Mouse (Mus musculus): Measurements from ENCODE around the gene Gm21905. TPM values are rescaled to one million over a fixed set of nuclear protein-coding genes. Genes with fewer than 3 reads are reported as not detected.

The Gm21905 gene
- polyA plus RNA-seq, 1 experiment from 2014 or later: not detected

DNA sequence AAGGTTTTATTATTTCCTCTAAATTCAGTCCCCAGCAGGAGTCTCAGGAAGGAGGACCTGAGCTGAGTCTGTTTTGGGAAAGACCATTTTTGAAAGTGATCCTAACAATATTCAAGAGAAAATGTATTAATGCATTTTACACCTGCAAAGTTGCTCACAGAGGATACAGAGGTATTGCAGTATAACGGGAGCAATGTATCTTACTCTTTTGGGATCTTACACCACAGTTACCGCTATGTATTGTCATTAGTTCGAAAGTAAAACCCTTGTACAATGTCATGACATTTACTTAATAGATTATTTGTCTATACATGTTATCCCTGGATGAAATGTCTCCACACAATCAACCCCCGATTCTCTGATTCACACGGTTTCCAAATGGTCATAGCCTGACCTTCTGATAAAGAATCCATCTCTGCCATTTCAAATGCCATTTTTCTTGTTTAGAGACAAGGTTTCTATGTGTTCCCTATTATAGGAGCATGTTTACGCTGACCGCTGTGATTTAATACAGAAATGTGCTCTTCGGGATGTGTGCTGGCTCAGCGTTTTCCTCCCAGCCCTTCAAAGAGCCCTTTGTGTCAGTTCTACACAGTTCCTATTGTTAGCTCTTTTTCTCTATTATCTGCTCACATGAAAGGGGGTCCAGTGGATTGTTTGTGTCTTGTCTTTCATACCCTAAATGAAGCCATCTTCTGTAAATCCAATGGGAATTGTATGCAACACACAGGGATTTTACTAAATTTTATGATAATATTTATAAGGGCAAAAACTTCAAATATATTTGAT lies 61.6 kb downstream of the Gm21905 start:
- no peak overlapping the region for H3K27ac ChIP-seq (ENCODE audit: low read length)
- H3K27me3 ChIP-seq (ENCODE audit: control insufficient read depth, insufficient read depth, low read length): no peaks in the 10 kb centered on the region
- WGBS: 75% methylated on average over 9 of the region's 9 CpGs
- no peak overlapping the region for H3K9ac ChIP-seq (replicated peaks; ENCODE audit: low read depth, low read length)
- ATAC-seq (ENCODE audit: insufficient number of reproducible peaks, insufficient read depth, low FRiP score, low read depth): no peak
- H3K4me3 ChIP-seq (ENCODE audit: low read depth, low read length): no peak overlapping the region
- no peak overlapping the region for H3K4me2 ChIP-seq (replicated peaks; ENCODE audit: low read depth, low read length)
- H3K4me1 ChIP-seq (ENCODE audit: control insufficient read depth, insufficient read depth, low read length): no peaks in the 10 kb centered on the region
- H3K36me3 ChIP-seq (ENCODE audit: control insufficient read depth, insufficient read depth, low read length): no peaks in the 10 kb centered on the region
- H3K9me3 ChIP-seq (ENCODE audit: control insufficient read depth, low read depth, low read length): no peaks in the 10 kb centered on the region

DNA sequence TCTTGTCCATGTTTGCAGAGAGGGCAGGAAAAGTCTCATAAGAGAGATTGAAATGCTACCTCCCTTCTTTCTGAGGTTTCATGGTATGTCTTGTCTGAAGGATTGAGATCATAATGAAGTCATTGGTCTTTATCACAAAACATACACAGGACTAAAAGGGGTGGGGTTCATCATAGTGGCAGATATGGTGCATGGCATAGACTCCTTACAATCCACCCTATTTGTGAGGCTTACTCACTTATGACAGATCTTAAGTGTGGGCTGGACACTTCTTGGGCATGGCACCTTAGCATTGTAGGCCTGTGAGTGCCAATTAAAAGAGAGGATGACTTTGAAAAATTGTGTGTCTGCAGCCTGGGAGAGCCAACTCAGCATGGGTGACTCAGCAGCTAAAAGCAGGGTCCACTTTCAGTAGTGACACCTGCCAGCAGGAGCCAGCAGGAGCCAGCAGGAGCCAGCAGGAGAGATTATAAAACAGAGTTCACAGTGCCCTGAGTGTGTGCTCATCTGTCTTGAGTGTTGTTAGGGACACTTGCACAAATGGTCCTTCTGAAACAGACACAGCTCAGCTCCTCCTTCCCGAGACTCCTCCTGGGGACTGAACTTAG lies 62.6 kb downstream of the Gm21905 start:
- Histone ChIP-seq H3K4me1 (ENCODE audit: control insufficient read depth, insufficient read depth, low read length) (no peaks in the 10 kb centered on the region), H3K4me2 (replicated peaks; ENCODE audit: low read depth, low read length) (no peak overlapping the region), H3K4me3 (ENCODE audit: low read depth, low read length) (no peak overlapping the region), H3K9ac (replicated peaks; ENCODE audit: low read depth, low read length) (no peak overlapping the region), H3K9me3 (ENCODE audit: control insufficient read depth, low read depth, low read length) (no peaks in the 10 kb centered on the region), H3K36me3 (ENCODE audit: control insufficient read depth, insufficient read depth, low read length) (no peaks in the 10 kb centered on the region), H3K27me3 (ENCODE audit: control insufficient read depth, insufficient read depth, low read length) (no peaks in the 10 kb centered on the region), H3K27ac (ENCODE audit: low read length) (no peak overlapping the region)
- WGBS: 64% methylated on average over 1 of the region's 1 CpGs
- ATAC-seq (ENCODE audit: insufficient number of reproducible peaks, insufficient read depth, low FRiP score, low read depth): no peak

Other genes starting within 250 kb of the Gm21905 start
- 8.6 and 10.7 TPM in 2 replicates for gene Atp8a1, start 99.0 kb downstream of the Gm21905 start, polyA plus RNA-seq (2014; fragmentation: Nextera tagmentation; extraction: Ambion mirVana)
- gene Gm5108, start 4.8 kb downstream of the Gm21905 start, polyA plus RNA-seq (2014; fragmentation: Nextera tagmentation; extraction: Ambion mirVana): not detected in 2 replicates
- not detected in 2 replicates for gene Grxcr1, start 85.4 kb upstream of the Gm21905 start, polyA plus RNA-seq (2014; fragmentation: Nextera tagmentation; extraction: Ambion mirVana)

Measured in stomach, embryonic 14.5 days (tissue).